Mouse (Mus musculus) kidney, adult 2 months (tissue): Measurements from ENCODE around the gene Clint1. TPM values are rescaled to one million over a fixed set of nuclear protein-coding genes. Genes with fewer than 3 reads are reported as not detected.

Source experiments
- DNase-seq: peaks from one replicate; pipeline ENCODE4 v3.0.0; 2021
- H3K27ac ChIP-seq: fragments of 200-500 bp; 2 replicates; pipeline ENCODE4 v1.5.1; 2012; ENCODE audit warnings: low read depth, low read length, control low read depth, inconsistent platforms; ENCODE audit not compliant: insufficient read depth
- H3K27me3 ChIP-seq: fragments of 200-500 bp; replicated peaks from 2 replicates; pipeline ENCODE4 v1.6.1; 2012; ENCODE audit warnings: mild to moderate bottlenecking, moderate library complexity, low read length, inconsistent platforms; ENCODE audit not compliant: control insufficient read depth, insufficient read depth
- H3K36me3 ChIP-seq: fragments of 200-500 bp; 2 replicates; pipeline ENCODE4 v1.6.1; 2012; ENCODE audit warnings: mild to moderate bottlenecking, moderate library complexity, low read length, inconsistent platforms; ENCODE audit not compliant: control insufficient read depth, insufficient read depth
- H3K4me1 ChIP-seq: fragments of 200-500 bp; 2 replicates; pipeline ENCODE4 v1.6.1; 2011; ENCODE audit warnings: low read length; ENCODE audit not compliant: control insufficient read depth, insufficient read depth
- H3K4me3 ChIP-seq: fragments of 200-500 bp; 2 replicates; pipeline ENCODE4 v1.5.1; 2011; ENCODE audit warnings: mild to moderate bottlenecking, low read depth, low read length, control low read depth; ENCODE audit not compliant: insufficient read depth
- CTCF ChIP-seq: fragments of 200-500 bp; conservative IDR thresholded peaks from 2 replicates; pipeline ENCODE4 v1.5.1; 2011; ENCODE audit warnings: low read depth, mild to moderate bottlenecking, control low read depth, low read length, moderate library complexity, mixed read lengths; ENCODE audit not compliant: insufficient read depth, insufficient read length
- POLR2A ChIP-seq: fragments of 200-500 bp; IDR thresholded peaks from one replicate; pipeline ENCODE4 v1.6.1; 2011; ENCODE audit warnings: low read depth, low read length, control low read depth
- WGBS: fragments of 180-500 bp; shearing (Covaris S2); methylation state at CpG from one replicate; pipeline ENCODE4 v1.1.7; 2018; 5-methylcytosine and 5-hydroxymethylcytosine counted together
- polyA plus RNA-seq: library from polyadenylated mRNA; depleted of rRNA; stranded (reverse); fragments of >200 nt; gene quantifications from 2 replicates; pipeline ENCODE4 v1.2.3, GENCODE M21; 2012; rRNA removed

Gene Clint1
- polyA plus RNA-seq, result 63.0 and 64.9 TPM in 2 replicates

- no peak for TF ChIP-seq CTCF
- no peak for TF ChIP-seq POLR2A
- DNase-seq, result peak; percentile 86
- 1% methylated on average over 55 of the region's 57 CpGs for WGBS
- Histone ChIP-seq H3K27me3 (no peaks in the 10 kb centered on the region), H3K4me3 (peak within 1 kb of the TSS; percentile 75), H3K36me3 (no peaks in the 10 kb centered on the region; the same call in 1 of the 2 replicates), H3K4me1 (peaks cover 22% of the 10 kb centered on the region; the same call in 1 of the 2 replicates), H3K27ac (peak within 1 kb of the TSS; percentile 87)
Observed at GRCm38 (mm10) chr11:45851516-45852123, at the start of gene Clint1. Clint1 (plus strand) TSS chr11:45852051.

DNA sequence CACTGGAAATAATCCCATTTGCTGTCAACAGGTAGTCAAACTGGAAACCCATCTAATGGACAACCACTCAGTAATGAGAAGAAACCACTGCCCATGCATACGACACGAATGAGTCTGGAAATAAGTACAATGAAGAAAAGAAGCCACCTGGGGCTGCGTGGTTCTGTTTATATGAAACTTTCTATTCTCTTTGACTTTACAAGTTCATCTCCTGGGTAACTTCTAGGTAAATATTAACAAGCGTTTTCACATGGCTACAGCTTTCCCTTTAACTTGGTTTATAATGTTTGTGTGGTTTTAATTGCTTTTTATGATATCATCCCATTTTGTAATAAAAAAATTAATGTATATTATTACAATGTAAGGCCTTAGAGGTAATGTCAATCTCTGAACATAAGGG, 47.8 kb upstream of the Clint1 start:
- H3K4me1 ChIP-seq, result peaks cover 24% of the 10 kb centered on the region
- H3K27me3 ChIP-seq, result no peaks in the 10 kb centered on the region
- no peak for TF ChIP-seq CTCF
- no peak for TF ChIP-seq POLR2A
- no peaks in the 10 kb centered on the region for H3K36me3 ChIP-seq
- peak overlapping the region; percentile 89 for H3K27ac ChIP-seq
- no peak overlapping the region for H3K4me3 ChIP-seq
- 35% methylated on average over 4 of the region's 4 CpGs for WGBS
- peak; percentile 63 for DNase-seq

DNA sequence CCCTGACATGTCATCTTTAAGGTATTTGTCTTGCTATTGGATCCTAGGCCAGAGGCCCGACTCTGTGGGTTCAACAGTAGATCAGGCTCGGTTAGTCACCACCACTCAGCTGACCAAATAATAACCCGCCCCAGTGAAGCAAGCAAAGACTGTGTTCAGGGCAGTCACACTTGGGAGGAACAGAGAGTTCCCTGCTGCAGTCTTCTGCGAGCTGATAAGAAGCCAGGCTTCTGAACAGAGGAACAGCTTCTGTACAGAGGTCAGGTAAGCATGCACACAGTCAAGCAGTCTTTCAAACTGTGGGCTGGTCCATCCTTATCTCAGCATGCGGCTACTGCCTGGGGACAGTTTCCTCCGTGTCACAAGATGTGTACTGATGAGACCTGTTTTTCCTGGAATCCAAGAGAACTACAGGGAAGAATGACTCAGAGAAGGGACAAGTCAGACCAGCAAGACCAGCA, 46.5 kb upstream of the Clint1 start:
- peak overlapping the region; percentile 98 for H3K27ac ChIP-seq
- peak; percentile 72 for DNase-seq

DNA sequence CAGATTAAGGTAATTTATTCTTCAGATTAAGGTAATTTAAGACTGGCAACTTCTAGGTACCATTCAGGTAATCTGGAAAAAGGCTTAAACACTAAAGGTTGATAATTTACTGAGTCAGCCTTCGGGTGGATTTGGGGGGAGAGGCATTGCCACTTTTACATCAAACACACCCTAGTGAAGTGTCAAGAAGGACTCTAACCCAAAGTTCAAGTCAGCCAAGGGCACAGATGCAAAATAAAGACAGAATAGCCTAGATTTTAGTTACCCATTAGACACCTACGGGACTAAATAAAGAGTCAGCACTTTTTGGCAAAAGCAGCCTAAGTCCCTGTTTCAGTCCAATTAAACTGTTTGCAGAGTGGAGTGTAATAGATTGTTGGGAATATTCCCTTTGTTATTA, 46.0 kb upstream of the Clint1 start:
- peak; percentile 91 for DNase-seq
- peaks cover 19% of the 10 kb centered on the region for H3K4me1 ChIP-seq
- no peaks in the 10 kb centered on the region for H3K27me3 ChIP-seq
- H3K27ac ChIP-seq, result peak overlapping the region; percentile 98
- no peaks in the 10 kb centered on the region for H3K36me3 ChIP-seq
- WGBS, result 34% methylated on average over 2 of the region's 2 CpGs
- no peak overlapping the region for H3K4me3 ChIP-seq
- TF ChIP-seq POLR2A (no peak), CTCF (no peak)

More for the DNA sequence above, 46.5 kb upstream of the Clint1 start:
- Histone ChIP-seq H3K36me3 (no peaks in the 10 kb centered on the region), H3K4me3 (no peak overlapping the region), H3K27me3 (no peaks in the 10 kb centered on the region), H3K4me1 (peaks cover 19% of the 10 kb centered on the region)
- TF ChIP-seq POLR2A (no peak), CTCF (no peak)
- WGBS, result 46% methylated on average over 6 of the region's 6 CpGs

DNA sequence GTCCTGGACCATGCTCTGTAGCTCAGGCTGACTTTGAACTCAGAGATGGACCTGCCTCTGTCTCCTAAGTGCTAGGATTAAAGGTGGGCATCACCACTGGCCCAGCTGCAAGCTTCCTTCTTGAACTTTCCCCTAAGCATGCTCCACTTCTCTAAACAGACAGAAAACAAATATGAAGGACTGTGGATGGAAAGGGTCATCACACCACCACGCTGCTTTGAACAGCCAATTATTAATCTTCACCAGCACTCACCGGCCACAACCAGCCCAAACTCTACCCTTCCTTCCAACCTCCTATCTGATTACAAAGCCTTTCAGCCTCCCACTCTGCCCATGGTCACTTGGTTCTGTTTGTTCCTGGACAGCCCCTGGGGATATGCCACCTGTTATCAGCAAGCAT, 45.6 kb upstream of the Clint1 start:
- peaks cover 19% of the 10 kb centered on the region for H3K4me1 ChIP-seq
- peak overlapping the region; percentile 76 for H3K27ac ChIP-seq
- H3K4me3 ChIP-seq, result no peak overlapping the region
- H3K27me3 ChIP-seq, result no peaks in the 10 kb centered on the region
- DNase-seq, result peak; percentile 73
- H3K36me3 ChIP-seq, result no peaks in the 10 kb centered on the region
- WGBS, result 43% methylated on average over 2 of the region's 2 CpGs
- TF ChIP-seq POLR2A (no peak), CTCF (no peak)

- Histone ChIP-seq H3K27me3 (no peaks in the 10 kb centered on the region), H3K4me1 (peaks cover 19% of the 10 kb centered on the region), H3K4me3 (no peak overlapping the region), H3K27ac (peak overlapping the region; percentile 76), H3K36me3 (no peaks in the 10 kb centered on the region)
- DNase-seq, result no peak
- no peak for TF ChIP-seq CTCF
- 70% methylated on average over 3 of the region's 3 CpGs for WGBS
Observed at GRCm38 (mm10) chr11:45806809-45807208, 45.0 kb upstream of the Clint1 start.

DNA sequence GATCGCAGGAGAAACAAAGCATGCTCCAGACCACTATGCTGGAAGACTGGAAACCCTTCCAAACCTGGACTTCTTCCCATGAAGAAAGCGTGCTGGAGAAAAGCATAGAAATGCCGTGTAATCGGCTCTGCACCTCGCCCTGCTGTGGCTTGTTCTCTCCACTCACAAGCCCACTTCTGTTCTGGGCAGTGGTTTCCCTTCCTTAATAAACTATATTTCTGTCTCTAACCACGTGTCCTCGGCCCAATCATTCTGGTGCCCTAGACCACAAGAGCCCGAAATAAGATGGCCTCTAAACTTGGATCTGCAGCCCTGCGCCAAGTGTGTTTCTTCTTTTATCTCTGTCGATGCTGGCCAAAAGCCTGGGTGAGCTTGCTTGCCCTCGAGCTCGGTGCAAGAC, 44.0 kb upstream of the Clint1 start:
- no peak overlapping the region for H3K4me3 ChIP-seq
- TF ChIP-seq CTCF (no peak), POLR2A (no peak)
- 83% methylated on average over 12 of the region's 12 CpGs for WGBS
- H3K36me3 ChIP-seq, result no peaks in the 10 kb centered on the region
- no peaks in the 10 kb centered on the region for H3K27me3 ChIP-seq
- H3K27ac ChIP-seq, result no peak overlapping the region
- H3K4me1 ChIP-seq, result peaks cover 19% of the 10 kb centered on the region
- DNase-seq, result no peak
